Mouse (Mus musculus) kidney, adult 8-10 months (tissue): ENCODE data around the gene Opa3.

Experiments
- DNase-seq, 2 experiments: peaks; one replicate each; pipeline ENCODE4 v3.0.0; 2022

The Opa3 gene

GRCm38 (mm10) chr7:19282791-19283405, 54.8 kb downstream of the Opa3 start:
- DNase-seq = no peak

- DNase-seq = no peak
These were observed 55.3 kb downstream of the Opa3 start for GRCm38 (mm10) chr7:19283406-19283804.

- DNase-seq = peak in 1 of 2 experiments; percentile 64
These were observed 56.6 kb downstream of the Opa3 start for GRCm38 (mm10) chr7:19284763-19285162.

GRCm38 (mm10) chr7:19290969-19291596, 62.9 kb downstream of the Opa3 start:
- no peak for DNase-seq

GRCm38 (mm10) chr7:19295503-19296185, 67.5 kb downstream of the Opa3 start:
- peak; percentile 96 to 99 for DNase-seq

GRCm38 (mm10) chr7:19297034-19297433, 68.9 kb downstream of the Opa3 start:
- DNase-seq = no peak

- DNase-seq = no peak
These were observed 69.7 kb downstream of the Opa3 start for GRCm38 (mm10) chr7:19297794-19298193.

GRCm38 (mm10) chr7:19299194-19299593, 71.1 kb downstream of the Opa3 start:
- DNase-seq = no peak

GRCm38 (mm10) chr7:19300501-19301421, 72.6 kb downstream of the Opa3 start:
- peak; percentile 78 to 80 for DNase-seq

GRCm38 (mm10) chr7:19301461-19302263, 73.5 kb downstream of the Opa3 start:
- DNase-seq = no peak

GRCm38 (mm10) chr7:19302264-19303045, 74.3 kb downstream of the Opa3 start:
- no peak for DNase-seq

- no peak for DNase-seq
These were observed 74.8 kb downstream of the Opa3 start for GRCm38 (mm10) chr7:19303046-19303305.

GRCm38 (mm10) chr7:19303770-19304169, 75.6 kb downstream of the Opa3 start:
- peak; percentile 57 to 75 for DNase-seq

- no peak for DNase-seq
These were observed 76.6 kb downstream of the Opa3 start for GRCm38 (mm10) chr7:19304501-19305412.

- DNase-seq = no peak
These were observed 77.2 kb downstream of the Opa3 start for GRCm38 (mm10) chr7:19305413-19305735.
